Mouse (Mus musculus) forebrain, postnatal 0 days (tissue): ENCODE measurements around the gene Rpf2. TPM values are rescaled to one million over a fixed set of nuclear protein-coding genes. Genes with fewer than 3 reads are reported as not detected.

ENCODE experiments used
- ATAC-seq: fragments of 200-750 bp; cut with Nextera tagmentation; 2 replicates; pipeline ENCODE4 v1.8.0; 2017; ENCODE audit warnings: mild to moderate bottlenecking, moderate library complexity
- DNase-seq: peaks from one replicate; pipeline ENCODE4 v3.0.0-alpha.2; 2015
- H3K27ac ChIP-seq: fragments of 300-500 bp; sonication (generic); 2 replicates; pipeline ENCODE4 v1.5.1; 2014; ENCODE audit warnings: low read depth, mild to moderate bottlenecking, antibody characterized with exemption, low read length, moderate library complexity, mixed read lengths
- H3K27me3 ChIP-seq: fragments of 300-500 bp; sonication (generic); 2 replicates; pipeline ENCODE4 v1.6.1; 2014; ENCODE audit warnings: mild to moderate bottlenecking, low read length, mixed read lengths; ENCODE audit not compliant: insufficient read depth
- H3K36me3 ChIP-seq: fragments of 300-500 bp; sonication (generic); 2 replicates; pipeline ENCODE4 v1.6.1; 2014; ENCODE audit warnings: mild to moderate bottlenecking, moderate library complexity; ENCODE audit not compliant: insufficient read depth
- H3K4me1 ChIP-seq: fragments of 300-500 bp; sonication (generic); 2 replicates; pipeline ENCODE4 v1.6.1; 2014; ENCODE audit warnings: antibody characterized with exemption; ENCODE audit not compliant: insufficient read depth
- H3K4me2 ChIP-seq: fragments of 300-500 bp; sonication (generic); 2 replicates; pipeline ENCODE4 v1.6.1; 2014; ENCODE audit warnings: low read depth, mild to moderate bottlenecking, moderate library complexity
- H3K4me3 ChIP-seq: fragments of 300-500 bp; sonication (generic); 2 replicates; pipeline ENCODE4 v1.5.1; 2014; ENCODE audit warnings: low read depth, low read length, mixed read lengths
- H3K9ac ChIP-seq: fragments of 300-500 bp; sonication (generic); 2 replicates; pipeline ENCODE4 v1.6.1; 2014; ENCODE audit warnings: mild to moderate bottlenecking
- H3K9me3 ChIP-seq: fragments of 300-500 bp; sonication (generic); 2 replicates; pipeline ENCODE4 v1.6.1; 2016; ENCODE audit warnings: low read length
- CTCF ChIP-seq: sonication (generic); IDR thresholded peaks from 2 replicates; pipeline ENCODE4 v1.5.1; 2016; ENCODE audit warnings: antibody characterized with exemption, control low read depth, low read depth
- WGBS: fragments of 180-500 bp; shearing (Covaris S2); extraction: QIAGEN DNeasy Blood & Tissue Kit; methylation state at CpG from one replicate; pipeline ENCODE4 v1.1.7; 2014; 5-methylcytosine and 5-hydroxymethylcytosine counted together
- polyA plus RNA-seq: library from polyadenylated mRNA; unstranded; fragments of >200 nt; fragmentation: Nextera tagmentation; extraction: Ambion mirVana; gene quantifications from 2 replicates; pipeline ENCODE4 v1.2.1, GENCODE M21; 2015
- total RNA-seq: library from RNA; depleted of rRNA; stranded (reverse); fragments of >200 nt; gene quantifications from 2 replicates; pipeline ENCODE4 v1.2.3, GENCODE M21; 2014; rRNA removed

Gene Rpf2
- total and polyA plus RNA-seq, 2 experiments from 2014 or later, result 39.9 to 66.7 TPM

- Histone ChIP-seq H3K4me3 (no peak overlapping the region), H3K9ac (no peak overlapping the region), H3K4me1 (no peaks in the 10 kb centered on the region), H3K9me3 (no peaks in the 10 kb centered on the region), H3K4me2 (no peak overlapping the region), H3K27ac (no peak overlapping the region), H3K27me3 (no peaks in the 10 kb centered on the region), H3K36me3 (no peaks in the 10 kb centered on the region)
- TF ChIP-seq CTCF, result no peak
- 89% methylated on average over 8 of the region's 8 CpGs for WGBS
- no peak for DNase-seq
- ATAC-seq, result no peak
These were observed 56.0 kb downstream of the Rpf2 start for GRCm38 (mm10) chr10:40190871-40191270.

GRCm38 (mm10) chr10:40189689-40190088, 57.1 kb downstream of the Rpf2 start:
- H3K36me3 ChIP-seq, result no peaks in the 10 kb centered on the region
- no peak overlapping the region for H3K4me3 ChIP-seq
- no peaks in the 10 kb centered on the region for H3K27me3 ChIP-seq
- no peak overlapping the region for H3K27ac ChIP-seq
- DNase-seq (no peak), ATAC-seq (no peak)
- H3K4me1 ChIP-seq, result no peaks in the 10 kb centered on the region
- WGBS, result 94% methylated on average over 2 of the region's 2 CpGs
- no peak overlapping the region for H3K9ac ChIP-seq
- no peaks in the 10 kb centered on the region for H3K9me3 ChIP-seq
- no peak for TF ChIP-seq CTCF
- no peak overlapping the region for H3K4me2 ChIP-seq

- no peak for TF ChIP-seq CTCF
- Histone ChIP-seq H3K27ac (no peak overlapping the region), H3K4me2 (no peak overlapping the region), H3K27me3 (no peaks in the 10 kb centered on the region), H3K9me3 (no peaks in the 10 kb centered on the region), H3K4me1 (no peaks in the 10 kb centered on the region), H3K9ac (no peak overlapping the region), H3K36me3 (no peaks in the 10 kb centered on the region), H3K4me3 (no peak overlapping the region)
- 83% methylated on average over 3 of the region's 3 CpGs for WGBS
- DNase-seq (no peak), ATAC-seq (no peak)
These were observed 58.0 kb downstream of the Rpf2 start for GRCm38 (mm10) chr10:40188831-40189230.

- H3K4me1 ChIP-seq, result no peaks in the 10 kb centered on the region
- H3K9me3 ChIP-seq, result no peaks in the 10 kb centered on the region
- no peak overlapping the region for H3K4me3 ChIP-seq
- no peaks in the 10 kb centered on the region for H3K27me3 ChIP-seq
- ATAC-seq (no peak), DNase-seq (no peak)
- no peak overlapping the region for H3K27ac ChIP-seq
- no peak for TF ChIP-seq CTCF
- no peak overlapping the region for H3K4me2 ChIP-seq
- no peak overlapping the region for H3K9ac ChIP-seq
- no peaks in the 10 kb centered on the region for H3K36me3 ChIP-seq
These were observed 60.9 kb downstream of the Rpf2 start for GRCm38 (mm10) chr10:40185956-40186355.

- no peaks in the 10 kb centered on the region for H3K27me3 ChIP-seq
- H3K36me3 ChIP-seq, result no peaks in the 10 kb centered on the region
- H3K9ac ChIP-seq, result no peak overlapping the region
- no peak overlapping the region for H3K4me2 ChIP-seq
- no peak overlapping the region for H3K27ac ChIP-seq
- H3K9me3 ChIP-seq, result no peaks in the 10 kb centered on the region
- WGBS, result 75% methylated on average over 2 of the region's 2 CpGs
- ATAC-seq (no peak), DNase-seq (no peak)
- TF ChIP-seq CTCF, result no peak
- no peaks in the 10 kb centered on the region for H3K4me1 ChIP-seq
- H3K4me3 ChIP-seq, result no peak overlapping the region
These were observed 66.8 kb downstream of the Rpf2 start for GRCm38 (mm10) chr10:40180011-40180410.

GRCm38 (mm10) chr10:40179142-40179541, 67.7 kb downstream of the Rpf2 start:
- Histone ChIP-seq H3K4me2 (no peak overlapping the region), H3K27ac (no peak overlapping the region), H3K36me3 (no peaks in the 10 kb centered on the region), H3K9me3 (no peaks in the 10 kb centered on the region), H3K4me3 (no peak overlapping the region), H3K27me3 (no peaks in the 10 kb centered on the region), H3K9ac (no peak overlapping the region), H3K4me1 (no peaks in the 10 kb centered on the region)
- WGBS, result 92% methylated on average over 5 of the region's 5 CpGs
- TF ChIP-seq CTCF, result no peak
- DNase-seq, result no peak
- no peak for ATAC-seq

GRCm38 (mm10) chr10:40177323-40177962, 69.4 kb downstream of the Rpf2 start:
- DNase-seq, result peak; percentile 36

More at GRCm38 (mm10) chr10:40177323-40177962, 69.4 kb downstream of the Rpf2 start:
- H3K4me2 ChIP-seq, result no peak overlapping the region; the same call in 1 of the 2 replicates
- H3K9ac ChIP-seq, result no peak overlapping the region
- H3K4me1 ChIP-seq, result no peaks in the 10 kb centered on the region
- no peak for ATAC-seq
- H3K36me3 ChIP-seq, result no peaks in the 10 kb centered on the region
- no peak for TF ChIP-seq CTCF
- no peak overlapping the region for H3K4me3 ChIP-seq
- H3K9me3 ChIP-seq, result no peaks in the 10 kb centered on the region
- WGBS, result 40% methylated on average over 6 of the region's 6 CpGs
- no peak overlapping the region for H3K27ac ChIP-seq
- no peaks in the 10 kb centered on the region for H3K27me3 ChIP-seq

Other genes with a start within 250 kb of the Rpf2 start
- 0.15 and 0.62 TPM in 2 replicates for gene Mfsd4b1, start 221.8 kb downstream of the Rpf2 start, total RNA-seq
- 0.21 and 0.94 TPM in 2 replicates for gene Mfsd4b1, start 221.8 kb downstream of the Rpf2 start, polyA plus RNA-seq
- gene Slc16a10, start 104.8 kb downstream of the Rpf2 start, total RNA-seq, result 1.7 and 2.5 TPM in 2 replicates
- 1.3 and 1.5 TPM in 2 replicates for gene Slc16a10, start 104.8 kb downstream of the Rpf2 start, polyA plus RNA-seq
- 35.0 and 41.9 TPM in 2 replicates for gene Gtf3c6, start 11.1 kb upstream of the Rpf2 start, total RNA-seq
- gene Gtf3c6, start 11.1 kb upstream of the Rpf2 start, polyA plus RNA-seq, result 45.4 and 55.0 TPM in 2 replicates
- gene Amd1, start 55.1 kb upstream of the Rpf2 start, total RNA-seq, result 73.9 and 75.1 TPM in 2 replicates
- gene Amd1, start 55.1 kb upstream of the Rpf2 start, polyA plus RNA-seq, result 35.0 and 38.0 TPM in 2 replicates
- 33.7 and 37.5 TPM in 2 replicates for gene Cdk19, start 92.5 kb upstream of the Rpf2 start, total RNA-seq
- 11.0 and 11.5 TPM in 2 replicates for gene Cdk19, start 92.5 kb upstream of the Rpf2 start, polyA plus RNA-seq